Mouse (Mus musculus) liver, adult 2 months (tissue): ENCODE measurements around the gene Pparg. TPM values are rescaled to one million over a fixed set of nuclear protein-coding genes. Genes with fewer than 3 reads are reported as not detected.

ENCODE experiments used
- DNase-seq: peaks from one replicate; pipeline ENCODE4 v3.0.0-alpha.2; 2011; ENCODE audit warnings: low read depth, low spot score; ENCODE audit errors: extremely low read depth
- H3K27ac ChIP-seq: fragments of 200-500 bp; replicated peaks from 2 replicates; pipeline ENCODE4 v1.5.1; 2012; ENCODE audit warnings: low read depth, mild to moderate bottlenecking, control low read depth, inconsistent platforms, low read length; ENCODE audit not compliant: insufficient read depth
- H3K27me3 ChIP-seq: fragments of 200-500 bp; 2 replicates; pipeline ENCODE4 v1.6.1; 2012; ENCODE audit warnings: mild to moderate bottlenecking, moderate library complexity, low read length, inconsistent platforms; ENCODE audit not compliant: control insufficient read depth, insufficient read depth
- H3K36me3 ChIP-seq: fragments of 200-500 bp; 2 replicates; pipeline ENCODE4 v1.6.1; 2012; ENCODE audit warnings: low read length, inconsistent platforms; ENCODE audit not compliant: control insufficient read depth, insufficient read depth
- H3K4me1 ChIP-seq: fragments of 200-500 bp; 2 replicates; pipeline ENCODE4 v1.6.1; 2011; ENCODE audit warnings: low read length; ENCODE audit not compliant: control insufficient read depth, insufficient read depth
- H3K4me3 ChIP-seq: fragments of 200-500 bp; 2 replicates; pipeline ENCODE4 v1.5.1; 2011; ENCODE audit warnings: low read depth, mild to moderate bottlenecking, control low read depth, low read length, moderate library complexity; ENCODE audit not compliant: insufficient read depth
- H3K79me2 ChIP-seq: fragments of 200-500 bp; 2 replicates; pipeline ENCODE4 v1.6.1; 2012; ENCODE audit warnings: inconsistent platforms, mild to moderate bottlenecking, low read length, moderate library complexity; ENCODE audit not compliant: control insufficient read depth, insufficient read depth
- H3K9ac ChIP-seq: fragments of 200-500 bp; 2 replicates; pipeline ENCODE4 v1.6.1; 2012; ENCODE audit warnings: low read depth, mild to moderate bottlenecking, control low read depth, inconsistent platforms, low read length
- CTCF ChIP-seq: fragments of 200-500 bp; IDR thresholded peaks from 2 replicates; pipeline ENCODE4 v1.5.1; 2011; ENCODE audit warnings: low read depth, low read length, control low read depth
- POLR2A ChIP-seq: fragments of 200-500 bp; IDR thresholded peaks from 2 replicates; pipeline ENCODE4 v1.6.1; 2011; ENCODE audit warnings: low read length, control low read depth; ENCODE audit not compliant: insufficient read depth; ENCODE audit errors: extremely low read depth
- WGBS: fragments of 180-500 bp; shearing (Covaris S2); methylation state at CpG from one replicate; pipeline ENCODE4 v1.1.7; 2018; 5-methylcytosine and 5-hydroxymethylcytosine counted together
- polyA plus RNA-seq: library from polyadenylated mRNA; depleted of rRNA; stranded (reverse); fragments of >200 nt; gene quantifications from 2 replicates; pipeline ENCODE4 v1.2.3, GENCODE M21; 2012
- total RNA-seq: library from RNA; depleted of rRNA; stranded (reverse); fragments of >200 nt; gene quantifications from 2 replicates; pipeline ENCODE4 v1.2.3, GENCODE M21; 2014

Pparg gene
- total and polyA plus RNA-seq, 2 experiments: 6.2 to 8.9 TPM

DNA sequence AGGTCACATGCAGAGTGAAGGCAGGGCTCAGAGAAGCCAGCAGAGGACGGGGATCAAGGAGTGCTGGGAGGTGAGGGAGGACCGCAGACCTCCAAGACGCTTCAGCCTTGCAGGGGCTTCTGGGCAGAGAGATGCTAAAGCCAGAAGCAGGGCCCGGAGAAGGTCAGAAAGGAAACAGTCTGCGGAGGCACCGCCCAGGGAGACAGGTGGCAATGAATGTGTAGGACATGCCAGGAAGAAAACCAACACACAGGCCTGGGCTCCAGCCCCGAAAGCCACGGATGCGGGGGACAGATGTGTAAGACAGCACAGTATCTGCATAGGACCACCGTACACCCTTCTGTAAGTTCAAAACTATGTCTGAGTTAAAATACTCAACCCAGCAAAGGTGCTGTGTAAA, 139.5 kb downstream of the Pparg start:
- no peak overlapping the region for H3K27ac ChIP-seq
- no peak overlapping the region for H3K9ac ChIP-seq
- H3K4me3 ChIP-seq: no peak overlapping the region
- TF ChIP-seq CTCF (no peak), POLR2A (no peak)
- no peaks in the 10 kb centered on the region for H3K36me3 ChIP-seq
- H3K4me1 ChIP-seq: 0 out of 2 replicates have a peak, but pooled peaks cover 2% of the 10 kb centered on the region
- H3K27me3 ChIP-seq: no peaks in the 10 kb centered on the region
- no peaks in the 10 kb centered on the region for H3K79me2 ChIP-seq
- WGBS: 96% methylated on average over 10 of the region's 10 CpGs
- no peak for DNase-seq

DNA sequence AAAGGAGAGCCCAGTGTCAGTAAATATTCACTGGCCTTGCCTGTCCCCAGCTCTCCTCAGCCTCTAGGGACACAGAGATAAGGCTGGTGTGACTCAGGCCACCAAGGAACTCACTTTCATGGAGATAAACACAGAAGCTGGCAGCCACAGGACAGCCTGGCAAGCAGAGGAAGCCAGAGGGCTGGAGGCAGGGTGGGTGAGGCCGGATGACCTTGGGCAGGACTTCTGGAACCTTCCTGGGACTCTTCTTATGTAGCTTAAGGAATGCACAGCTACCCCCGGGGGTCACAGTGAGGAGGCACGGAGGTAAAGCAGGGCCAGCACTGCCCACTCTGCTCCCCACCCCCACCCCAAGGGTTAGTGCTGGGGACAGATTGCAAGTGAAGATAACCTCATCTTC, 140.4 kb downstream of the Pparg start:
- H3K36me3 ChIP-seq: no peaks in the 10 kb centered on the region
- TF ChIP-seq CTCF: no peak
- TF ChIP-seq POLR2A: no peak
- H3K4me3 ChIP-seq: no peak overlapping the region
- DNase-seq: no peak
- 0 out of 2 replicates have a peak, but pooled peaks cover 2% of the 10 kb centered on the region for H3K4me1 ChIP-seq
- WGBS: 57% methylated on average over 3 of the region's 3 CpGs
- H3K27me3 ChIP-seq: no peaks in the 10 kb centered on the region
- H3K9ac ChIP-seq: no peak overlapping the region
- H3K79me2 ChIP-seq: no peaks in the 10 kb centered on the region
- no peak overlapping the region for H3K27ac ChIP-seq

- no peaks in the 10 kb centered on the region for H3K27me3 ChIP-seq
- TF ChIP-seq POLR2A (no peak), CTCF (no peak)
- DNase-seq: no peak
- H3K79me2 ChIP-seq: no peaks in the 10 kb centered on the region
- no peak overlapping the region for H3K4me3 ChIP-seq
- no peak overlapping the region for H3K9ac ChIP-seq
- 98% methylated on average over 4 of the region's 4 CpGs for WGBS
- no peak overlapping the region for H3K27ac ChIP-seq
- 0 out of 2 replicates have a peak, but pooled peaks cover 2% of the 10 kb centered on the region for H3K4me1 ChIP-seq
- H3K36me3 ChIP-seq: no peaks in the 10 kb centered on the region
Measured at GRCm38 (mm10) chr6:115503038-115503437, 142.3 kb downstream of the Pparg start.

GRCm38 (mm10) chr6:115503549-115504159, 142.9 kb downstream of the Pparg start:
- Histone ChIP-seq H3K36me3 (no peaks in the 10 kb centered on the region), H3K9ac (no peak overlapping the region), H3K27me3 (no peaks in the 10 kb centered on the region), H3K79me2 (no peaks in the 10 kb centered on the region), H3K4me3 (no peak overlapping the region), H3K27ac (no peak overlapping the region), H3K4me1 (0 out of 2 replicates have a peak, but pooled peaks cover 2% of the 10 kb centered on the region)
- TF ChIP-seq CTCF: no peak
- no peak for TF ChIP-seq POLR2A
- no peak for DNase-seq
- WGBS: 76% methylated on average over 10 of the region's 10 CpGs

DNA sequence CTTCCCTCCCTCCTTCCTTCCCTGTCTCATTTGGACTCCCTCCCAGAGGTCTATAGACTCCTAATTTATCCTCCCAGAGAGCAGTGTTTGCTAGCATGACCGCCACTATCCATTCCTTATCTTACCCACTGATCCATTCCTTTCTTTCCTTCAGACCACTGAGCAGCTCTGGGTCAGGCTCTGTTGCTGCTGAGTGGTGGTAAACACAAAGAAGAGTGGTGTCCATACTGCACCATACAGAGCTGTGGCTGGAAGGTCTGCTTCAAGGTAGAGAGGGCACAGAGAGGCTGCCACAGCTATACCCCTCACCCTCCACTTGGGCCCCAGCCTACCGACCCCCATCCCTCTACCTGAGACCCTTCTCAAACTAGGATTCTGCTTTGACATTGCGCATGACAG, 143.4 kb downstream of the Pparg start:
- Histone ChIP-seq H3K36me3 (no peaks in the 10 kb centered on the region), H3K9ac (no peak overlapping the region), H3K79me2 (no peaks in the 10 kb centered on the region), H3K4me1 (0 out of 2 replicates have a peak, but pooled peaks cover 2% of the 10 kb centered on the region), H3K27ac (no peak overlapping the region), H3K4me3 (no peak overlapping the region), H3K27me3 (no peaks in the 10 kb centered on the region)
- TF ChIP-seq POLR2A (no peak), CTCF (no peak)
- 91% methylated on average over 3 of the region's 3 CpGs for WGBS
- DNase-seq: no peak

DNA sequence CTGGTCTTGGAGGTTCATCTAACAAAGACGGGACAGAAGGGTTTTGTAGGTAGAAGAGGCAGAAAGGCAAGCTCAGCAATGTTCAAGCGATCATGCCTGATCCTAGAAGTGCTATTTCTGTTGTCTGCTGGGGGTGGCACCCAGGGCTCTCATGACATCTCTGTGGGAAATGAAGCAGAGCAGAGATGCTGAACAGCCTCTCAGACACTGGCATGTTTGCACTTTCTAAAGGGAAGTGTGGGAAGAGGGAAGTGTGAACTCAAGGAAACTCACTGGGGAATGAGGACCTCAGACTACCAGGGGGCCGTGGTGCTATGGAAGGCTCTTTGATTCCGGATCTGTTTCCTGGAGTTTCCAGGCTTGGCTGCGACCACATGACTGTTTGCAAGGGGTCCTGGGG, 144.2 kb downstream of the Pparg start:
- peak; percentile 23 for DNase-seq

More for the DNA sequence above, 144.2 kb downstream of the Pparg start:
- Histone ChIP-seq H3K9ac (no peak overlapping the region), H3K27ac (no peak overlapping the region), H3K27me3 (no peaks in the 10 kb centered on the region), H3K4me3 (no peak overlapping the region), H3K79me2 (no peaks in the 10 kb centered on the region), H3K4me1 (0 out of 2 replicates have a peak, but pooled peaks cover 2% of the 10 kb centered on the region), H3K36me3 (no peaks in the 10 kb centered on the region)
- 83% methylated on average over 5 of the region's 5 CpGs for WGBS
- TF ChIP-seq POLR2A (no peak), CTCF (no peak)
